Comparison of ENCODE assay signal across 10 mouse cellular contexts in genomic region chr5:76929180-76929877, GRCm38 (mm10). TPM values are rescaled to one million over a fixed set of nuclear protein-coding genes. Genes with fewer than 3 reads are reported as not detected.
DNase-seq lines count a peak whose midpoint lies in the region; ATAC-seq and TF ChIP-seq lines count a peak whose summit lies in the region.
"Had no signal": no experiment of that assay in that cellular context is flagged by ENCODE, and none has a peak within 500 bp of the region (broad histone marks: within the 10 kb centered on the region; RNA-seq: fewer than 3 reads in every experiment).

No protein-coding gene starts in this region.

- H3K4me2 ChIP-seq in heart, embryonic 15.5 days = peak overlapping the region; percentile 58
- no peak overlapping the region for H3K4me2 ChIP-seq in liver, embryonic 13.5 days
- no peak overlapping the region for H3K4me2 ChIP-seq in forebrain, embryonic 15.5 days (replicated peaks)

- peak overlapping the region; percentile 32; the same call in 1 of the 2 replicates for H3K4me3 ChIP-seq in E14TG2a.4 (replicated peaks; ENCODE audit: low read length)
- no peak overlapping the region for H3K4me3 ChIP-seq in heart, embryonic 15.5 days
- no peak overlapping the region for H3K4me3 ChIP-seq in liver, embryonic 13.5 days (replicated peaks)
- no peak overlapping the region for H3K4me3 ChIP-seq in forebrain, embryonic 15.5 days

- TF ChIP-seq CTCF in E14TG2a.4 (conservative IDR thresholded peaks at IDR 0.05; ENCODE audit: low read length) = no peak

- H3K27ac ChIP-seq in heart, embryonic 15.5 days = peak overlapping the region; percentile 82
- 0 out of 2 replicates have a peak overlapping the region, but pooled peaks have one; percentile 1 for H3K27ac ChIP-seq in liver, embryonic 13.5 days
- H3K27ac ChIP-seq in forebrain, embryonic 15.5 days (replicated peaks) = no peak overlapping the region

- peak; percentile 47; the same call in 1 of the 2 replicates for ATAC-seq in heart, embryonic 15.5 days (replicated peaks; ENCODE audit: insufficient number of reproducible peaks, insufficient read depth, low FRiP score, low read depth)
- peak; percentile 65 for ATAC-seq in liver, embryonic 13.5 days (ENCODE audit: low read depth)
- ATAC-seq in forebrain, embryonic 15.5 days (replicated peaks) = no peak
- no peak for ATAC-seq in monocyte, adult 5-6 weeks (replicated peaks; ENCODE audit: insufficient number of reproducible peaks, low FRiP score, low TSS enrichment, poor library complexity, severe bottlenecking)
- ATAC-seq: forebrain, postnatal 0 days had no signal

- peak; percentile 76 for DNase-seq in MN1 (ENCODE audit: low spot score)
- no peak for DNase-seq in liver, embryonic 13.5 days
- DNase-seq in right cerebral cortex, adult 18-20 months = no peak
- no peak for DNase-seq in cerebellum, postnatal 4 days (ENCODE audit: low spot score in 2 of 2)
- DNase-seq: forebrain, postnatal 0 days; left cerebral cortex, postnatal 4 days had no signal

- H3K36me3 ChIP-seq in E14TG2a.4 (ENCODE audit: insufficient read depth, low read length) = peaks cover 43% of the 10 kb centered on the region
- peaks cover 20% of the 10 kb centered on the region for H3K36me3 ChIP-seq in heart, embryonic 15.5 days
- peaks cover 39% of the 10 kb centered on the region for H3K36me3 ChIP-seq in liver, embryonic 13.5 days
- peaks cover 20% of the 10 kb centered on the region for H3K36me3 ChIP-seq in forebrain, embryonic 15.5 days

- no peaks in the 10 kb centered on the region for H3K9me3 ChIP-seq in E14TG2a.4 (ENCODE audit: low read length)
- no peaks in the 10 kb centered on the region for H3K9me3 ChIP-seq in heart, embryonic 15.5 days (replicated peaks)
- H3K9me3 ChIP-seq in liver, embryonic 13.5 days (replicated peaks) = no peaks in the 10 kb centered on the region
- no peaks in the 10 kb centered on the region for H3K9me3 ChIP-seq in forebrain, embryonic 15.5 days

- 50% methylated on average over 7 of the region's 7 CpGs for WGBS in heart, embryonic 15.5 days
- 42% methylated on average over 7 of the region's 7 CpGs for WGBS in liver, embryonic 13.5 days (ENCODE audit: insufficient replicate concordance)
- WGBS in forebrain, embryonic 15.5 days = 88% methylated on average over 7 of the region's 7 CpGs

- H3K4me1 ChIP-seq in E14TG2a.4 (replicated peaks; ENCODE audit: low read depth, low read length) = peaks cover 57% of the 10 kb centered on the region
- peaks cover 25% of the 10 kb centered on the region for H3K4me1 ChIP-seq in heart, embryonic 15.5 days (replicated peaks)
- peaks cover 12% of the 10 kb centered on the region for H3K4me1 ChIP-seq in liver, embryonic 13.5 days (replicated peaks)
- H3K4me1 ChIP-seq in forebrain, embryonic 15.5 days = no peaks in the 10 kb centered on the region

- H3K9ac ChIP-seq in heart, embryonic 15.5 days = no peak overlapping the region
- H3K9ac ChIP-seq in liver, embryonic 13.5 days = no peak overlapping the region
- no peak overlapping the region for H3K9ac ChIP-seq in forebrain, embryonic 15.5 days (replicated peaks)
- H3K9ac ChIP-seq: forebrain, postnatal 0 days had no signal

- H3K27me3 ChIP-seq in E14TG2a.4 (ENCODE audit: insufficient read depth, low read length) = no peaks in the 10 kb centered on the region
- no peaks in the 10 kb centered on the region for H3K27me3 ChIP-seq in heart, embryonic 15.5 days
- H3K27me3 ChIP-seq in liver, embryonic 13.5 days = no peaks in the 10 kb centered on the region
- H3K27me3 ChIP-seq in forebrain, embryonic 15.5 days = no peaks in the 10 kb centered on the region

RNA-seq across cellular contexts. Expression of gene Paics, which starts 21.8 kb away (rescaled TPM):
- polyA plus RNA-seq in heart, embryonic 15.5 days (2015; fragmentation: Nextera tagmentation; extraction: Ambion mirVana) = 208 and 244 TPM in 2 replicates
- 216 and 252 TPM in 2 replicates for polyA plus RNA-seq in liver, embryonic 13.5 days (2015; fragmentation: Nextera tagmentation; extraction: Ambion mirVana)
- 220 and 224 TPM in 2 replicates for polyA plus RNA-seq in forebrain, embryonic 15.5 days (2015; fragmentation: Nextera tagmentation; extraction: Ambion mirVana)
- 99.4 to 104 TPM (median 104 TPM) in 3 replicates for total RNA-seq in monocyte, adult 5-6 weeks (2017)

RNA-seq across cellular contexts. Expression of gene Ppat, which starts 22.0 kb away (rescaled TPM):
- 18.4 and 22.7 TPM in 2 replicates for polyA plus RNA-seq in heart, embryonic 15.5 days (2015; fragmentation: Nextera tagmentation; extraction: Ambion mirVana)
- polyA plus RNA-seq in liver, embryonic 13.5 days (2015; fragmentation: Nextera tagmentation; extraction: Ambion mirVana) = 38.5 and 45.7 TPM in 2 replicates
- 14.6 and 16.5 TPM in 2 replicates for polyA plus RNA-seq in forebrain, embryonic 15.5 days (2015; fragmentation: Nextera tagmentation; extraction: Ambion mirVana)
- total RNA-seq in monocyte, adult 5-6 weeks (2017) = 18.7 to 32.1 TPM (median 29.8 TPM) in 3 replicates

RNA-seq across cellular contexts. Expression of gene Aasdh, which starts 24.0 kb away (rescaled TPM):
- polyA plus RNA-seq in heart, embryonic 15.5 days (2015; fragmentation: Nextera tagmentation; extraction: Ambion mirVana) = 13.9 and 14.1 TPM in 2 replicates
- polyA plus RNA-seq in liver, embryonic 13.5 days (2015; fragmentation: Nextera tagmentation; extraction: Ambion mirVana) = 6.4 and 10.1 TPM in 2 replicates
- 25.6 and 27.5 TPM in 2 replicates for polyA plus RNA-seq in forebrain, embryonic 15.5 days (2015; fragmentation: Nextera tagmentation; extraction: Ambion mirVana)
- 24.6 to 38.8 TPM (median 37.2 TPM) in 3 replicates for total RNA-seq in monocyte, adult 5-6 weeks (2017)

RNA-seq across cellular contexts. Expression of gene Srp72, which starts 45.2 kb away (rescaled TPM):
- 41.2 and 59.1 TPM in 2 replicates for polyA plus RNA-seq in heart, embryonic 15.5 days (2015; fragmentation: Nextera tagmentation; extraction: Ambion mirVana)
- 54.6 and 55.9 TPM in 2 replicates for polyA plus RNA-seq in liver, embryonic 13.5 days (2015; fragmentation: Nextera tagmentation; extraction: Ambion mirVana)
- polyA plus RNA-seq in forebrain, embryonic 15.5 days (2015; fragmentation: Nextera tagmentation; extraction: Ambion mirVana) = 79.0 and 81.3 TPM in 2 replicates
- total RNA-seq in monocyte, adult 5-6 weeks (2017) = 88.8 to 168 TPM (median 138 TPM) in 3 replicates

Comparison
In these comparisons a context has a peak if more than half of its experiments do, and no peak if none do; other contexts are left out.
1. ATAC-seq: peak in heart, embryonic 15.5 days (single experiment) and liver, embryonic 13.5 days (single experiment); none in forebrain, embryonic 15.5 days (single experiment) and monocyte, adult 5-6 weeks (single experiment).